Mouse (Mus musculus): ENCODE data around the gene Rpl35a. TPM values are rescaled to one million over a fixed set of nuclear protein-coding genes. Genes with fewer than 3 reads are reported as not detected.

Gene Rpl35a
- total and polyA plus RNA-seq, 3 experiments: 159 to 1,492 (median 642) TPM

DNA sequence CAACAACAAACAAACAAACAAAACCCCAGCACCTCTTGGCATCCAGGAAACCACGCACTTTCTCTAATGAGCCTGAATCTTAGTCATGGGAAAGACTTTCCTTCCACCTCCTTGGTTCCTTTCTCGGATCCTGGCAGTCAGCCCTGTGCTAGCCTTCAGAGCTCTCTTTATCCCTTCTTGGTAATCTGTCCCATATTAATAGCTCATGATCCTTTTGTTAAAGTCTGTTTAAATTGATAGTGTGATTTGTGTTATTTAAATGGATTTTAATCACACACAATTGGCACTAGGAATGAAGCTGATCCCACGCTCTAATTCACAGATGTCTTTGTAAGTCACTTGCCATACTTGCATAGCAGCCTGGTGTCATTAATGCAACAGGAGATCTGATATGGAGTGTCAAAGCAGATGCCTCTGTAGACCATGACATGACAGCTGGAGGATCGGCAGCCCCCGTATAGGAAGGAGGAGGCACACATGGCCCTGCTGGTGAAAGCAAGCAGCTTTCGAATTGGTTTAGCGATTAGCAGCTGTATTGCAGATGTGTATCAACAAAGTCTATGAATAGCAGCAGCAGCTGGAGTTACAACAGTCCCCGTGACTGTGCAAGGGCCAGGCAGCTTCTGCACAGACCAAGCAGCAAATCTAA, 31.7 kb upstream of the Rpl35a start:
- Histone ChIP-seq H3K9me3 (replicated peaks) (no peaks in the 10 kb centered on the region), H3K4me1 (ENCODE audit: insufficient read depth, low read depth, low read length) (peaks cover 7% of the 10 kb centered on the region; the same call in 1 of the 2 replicates), H3K4me3 (ENCODE audit: low read depth, low read length) (no peak overlapping the region), H3K27me3 (ENCODE audit: insufficient read depth, low read length) (peaks cover 20% of the 10 kb centered on the region), H3K36me3 (replicated peaks) (no peaks in the 10 kb centered on the region)
- TF ChIP-seq POLR2AphosphoS5 (IDR thresholded peaks at IDR 0.05; ENCODE audit: insufficient replicate concordance, low read depth, low read length): no peak
- no peak for TF ChIP-seq TAL1 (conservative IDR thresholded peaks at IDR 0.05; ENCODE audit: low read depth, low read length)
- no peak for TF ChIP-seq CTCF (IDR thresholded peaks at IDR 0.05; ENCODE audit: low read depth, low read length)
- no peak for TF ChIP-seq GATA2 (IDR thresholded peaks at IDR 0.05; ENCODE audit: borderline replicate concordance, low read depth, low read length)
- ATAC-seq (ENCODE audit: extremely low read depth, insufficient number of reproducible peaks, low FRiP score, poor library complexity, severe bottlenecking) (no peak), DNase-seq (ENCODE audit: low spot score) (no peak)

DNA sequence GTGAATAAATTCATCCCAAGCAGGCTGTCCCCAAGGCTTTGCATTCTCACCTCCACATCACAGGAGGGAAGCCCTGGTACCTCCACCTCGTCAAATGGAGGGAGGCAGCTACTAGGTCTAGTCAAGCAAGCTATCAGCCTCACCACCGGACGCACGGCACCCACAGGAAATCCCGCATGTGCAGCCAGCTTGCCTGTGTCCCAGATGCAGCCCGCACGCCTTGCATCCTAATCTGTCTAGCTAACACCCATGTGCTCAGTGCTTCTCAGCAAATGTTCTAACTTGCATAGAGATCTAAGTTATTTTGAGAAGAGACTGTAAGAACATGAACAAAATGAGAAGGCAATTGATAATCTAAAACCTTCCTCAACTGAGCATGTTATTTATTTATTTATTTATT, 29.9 kb upstream of the Rpl35a start:
- Histone ChIP-seq H3K9me3 (replicated peaks) (no peaks in the 10 kb centered on the region), H3K4me3 (ENCODE audit: low read depth, low read length) (no peak overlapping the region), H3K27me3 (ENCODE audit: insufficient read depth, low read length) (peaks cover 22% of the 10 kb centered on the region), H3K36me3 (replicated peaks) (no peaks in the 10 kb centered on the region), H3K4me1 (ENCODE audit: insufficient read depth, low read depth, low read length) (peaks cover 7% of the 10 kb centered on the region; the same call in 1 of the 2 replicates)
- DNase-seq (ENCODE audit: low spot score): no peak
- no peak for TF ChIP-seq TAL1 (conservative IDR thresholded peaks at IDR 0.05; ENCODE audit: low read depth, low read length)
- TF ChIP-seq POLR2AphosphoS5 (IDR thresholded peaks at IDR 0.05; ENCODE audit: insufficient replicate concordance, low read depth, low read length): no peak
- no peak for TF ChIP-seq GATA1 (IDR thresholded peaks at IDR 0.05; ENCODE audit: borderline replicate concordance, low read length)
- TF ChIP-seq CTCF (IDR thresholded peaks at IDR 0.05; ENCODE audit: low read depth, low read length): no peak
- no peak for TF ChIP-seq GATA2 (IDR thresholded peaks at IDR 0.05; ENCODE audit: borderline replicate concordance, low read depth, low read length)
- no peak for ATAC-seq (ENCODE audit: extremely low read depth, insufficient number of reproducible peaks, low FRiP score, poor library complexity, severe bottlenecking)

DNA sequence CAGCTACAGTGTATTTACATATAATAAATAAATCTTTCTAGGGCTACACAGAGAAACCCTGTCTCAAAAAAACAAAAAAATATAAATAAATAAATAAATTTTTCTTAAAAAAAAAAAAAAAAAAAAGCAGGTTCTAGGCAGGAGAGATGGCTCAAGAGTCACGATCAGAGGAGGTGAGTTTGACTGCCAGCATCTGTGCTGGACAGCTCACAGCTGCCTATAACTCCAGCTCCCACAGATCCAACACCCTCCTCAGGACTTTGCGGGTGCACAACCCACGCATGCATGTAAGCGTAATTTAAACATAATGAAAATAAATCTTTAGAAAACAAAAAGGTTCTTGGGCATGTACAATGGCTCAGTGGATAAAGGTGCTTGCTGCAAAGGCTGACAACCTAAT, 20.2 kb upstream of the Rpl35a start:
- TF ChIP-seq TAL1 (conservative IDR thresholded peaks at IDR 0.05; ENCODE audit: low read depth, low read length) (no peak), GATA1 (IDR thresholded peaks at IDR 0.05; ENCODE audit: borderline replicate concordance, low read length) (no peak), POLR2AphosphoS5 (IDR thresholded peaks at IDR 0.05; ENCODE audit: insufficient replicate concordance, low read depth, low read length) (no peak), CTCF (IDR thresholded peaks at IDR 0.05; ENCODE audit: low read depth, low read length) (no peak), GATA2 (IDR thresholded peaks at IDR 0.05; ENCODE audit: borderline replicate concordance, low read depth, low read length) (no peak)
- peaks cover 3% of the 10 kb centered on the region; the same call in 1 of the 2 replicates for H3K4me1 ChIP-seq (ENCODE audit: insufficient read depth, low read depth, low read length)
- H3K36me3 ChIP-seq (replicated peaks): peaks cover 2% of the 10 kb centered on the region
- no peaks in the 10 kb centered on the region for H3K9me3 ChIP-seq (replicated peaks)
- peaks cover 17% of the 10 kb centered on the region; the same call in 1 of the 2 replicates for H3K27me3 ChIP-seq (ENCODE audit: insufficient read depth, low read length)
- DNase-seq (ENCODE audit: low spot score): no peak
- H3K4me3 ChIP-seq (ENCODE audit: low read depth, low read length): no peak overlapping the region
- ATAC-seq (ENCODE audit: extremely low read depth, insufficient number of reproducible peaks, low FRiP score, poor library complexity, severe bottlenecking): no peak

DNA sequence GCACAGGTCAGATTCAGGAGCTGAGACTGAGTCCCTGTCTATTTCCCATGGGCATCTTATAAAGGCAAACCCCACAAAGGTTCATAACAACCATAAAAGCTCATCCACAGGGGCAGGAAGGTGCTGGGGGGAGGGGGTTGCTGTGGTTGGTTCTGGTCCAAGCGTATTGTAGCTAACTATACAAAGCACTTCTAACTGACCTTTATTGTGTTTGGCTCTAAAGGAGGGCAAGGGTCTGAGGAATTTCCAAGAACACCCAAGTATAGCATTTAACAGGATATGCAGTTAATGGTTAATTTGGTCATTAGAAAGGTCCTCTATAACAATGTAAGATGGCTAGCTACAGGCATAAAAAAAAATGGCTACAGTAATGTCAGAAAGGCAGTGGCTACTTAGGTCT, 13.6 kb upstream of the Rpl35a start:
- Histone ChIP-seq H3K36me3 (replicated peaks) (no peaks in the 10 kb centered on the region), H3K4me3 (ENCODE audit: low read depth, low read length) (no peak overlapping the region), H3K4me1 (ENCODE audit: insufficient read depth, low read depth, low read length) (peaks cover 7% of the 10 kb centered on the region), H3K27me3 (ENCODE audit: insufficient read depth, low read length) (peaks cover 2% of the 10 kb centered on the region), H3K9me3 (replicated peaks) (no peaks in the 10 kb centered on the region)
- no peak for TF ChIP-seq POLR2AphosphoS5 (IDR thresholded peaks at IDR 0.05; ENCODE audit: insufficient replicate concordance, low read depth, low read length)
- TF ChIP-seq CTCF (IDR thresholded peaks at IDR 0.05; ENCODE audit: low read depth, low read length): no peak
- no peak for TF ChIP-seq GATA1 (IDR thresholded peaks at IDR 0.05; ENCODE audit: borderline replicate concordance, low read length)
- no peak for TF ChIP-seq TAL1 (conservative IDR thresholded peaks at IDR 0.05; ENCODE audit: low read depth, low read length)
- no peak for TF ChIP-seq GATA2 (IDR thresholded peaks at IDR 0.05; ENCODE audit: borderline replicate concordance, low read depth, low read length)
- no peak for ATAC-seq (ENCODE audit: extremely low read depth, insufficient number of reproducible peaks, low FRiP score, poor library complexity, severe bottlenecking)
- no peak for DNase-seq (ENCODE audit: low spot score)

DNA sequence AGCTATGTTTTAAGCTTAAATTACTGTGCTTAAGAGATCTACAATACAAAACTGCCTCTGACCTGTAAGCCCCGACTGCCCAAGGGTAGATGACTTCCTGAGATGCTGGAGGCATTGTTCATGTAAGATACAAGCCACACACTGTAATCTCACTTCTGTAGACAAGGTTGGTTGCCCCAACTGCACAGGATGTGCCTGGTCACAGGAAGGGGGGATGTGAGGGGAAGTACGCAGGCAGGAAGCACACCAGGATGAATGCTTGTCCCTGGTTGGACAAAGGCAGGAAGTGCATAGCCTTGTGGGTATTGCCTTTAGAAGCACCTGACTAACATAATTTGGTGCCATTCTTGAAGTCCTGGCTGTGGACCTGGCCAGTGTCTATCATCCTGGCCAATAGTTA, 13.0 kb upstream of the Rpl35a start:
- peaks cover 7% of the 10 kb centered on the region for H3K4me1 ChIP-seq (ENCODE audit: insufficient read depth, low read depth, low read length)
- no peak for TF ChIP-seq GATA2 (IDR thresholded peaks at IDR 0.05; ENCODE audit: borderline replicate concordance, low read depth, low read length)
- TF ChIP-seq GATA1 (IDR thresholded peaks at IDR 0.05; ENCODE audit: borderline replicate concordance, low read length): no peak
- TF ChIP-seq CTCF (IDR thresholded peaks at IDR 0.05; ENCODE audit: low read depth, low read length): no peak
- peaks cover 5% of the 10 kb centered on the region for H3K27me3 ChIP-seq (ENCODE audit: insufficient read depth, low read length)
- peak overlapping the region; percentile 46; the same call in 1 of the 2 replicates for H3K4me3 ChIP-seq (ENCODE audit: low read depth, low read length)
- ATAC-seq (ENCODE audit: extremely low read depth, insufficient number of reproducible peaks, low FRiP score, poor library complexity, severe bottlenecking): peak; percentile 28; the same call in 1 of the 2 replicates
- no peaks in the 10 kb centered on the region for H3K9me3 ChIP-seq (replicated peaks)
- no peaks in the 10 kb centered on the region for H3K36me3 ChIP-seq (replicated peaks)
- no peak for DNase-seq (ENCODE audit: low spot score)

DNA sequence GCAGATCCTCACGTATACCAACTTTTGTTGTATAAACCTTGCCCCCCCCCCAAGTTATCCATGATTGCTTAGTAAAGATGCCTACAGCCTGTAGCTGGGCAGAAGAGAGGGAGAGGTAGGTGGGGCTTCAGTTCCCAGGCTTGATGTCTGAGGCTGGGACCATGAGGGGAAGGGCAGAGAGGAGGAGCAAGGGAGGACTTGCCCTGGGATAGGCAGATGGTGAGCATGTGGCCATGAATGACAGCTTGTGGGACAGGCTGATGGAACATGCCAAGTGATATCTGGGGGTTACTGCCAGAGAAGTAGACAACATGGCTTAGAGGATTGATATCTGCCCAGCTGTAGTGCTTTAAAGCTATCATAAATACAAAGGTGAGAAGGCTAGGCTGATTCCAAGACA, 8.2 kb upstream of the Rpl35a start:
- TF ChIP-seq CTCF (IDR thresholded peaks at IDR 0.05; ENCODE audit: low read depth, low read length) (no peak), POLR2AphosphoS5 (IDR thresholded peaks at IDR 0.05; ENCODE audit: insufficient replicate concordance, low read depth, low read length) (no peak), GATA1 (IDR thresholded peaks at IDR 0.05; ENCODE audit: borderline replicate concordance, low read length) (no peak), GATA2 (IDR thresholded peaks at IDR 0.05; ENCODE audit: borderline replicate concordance, low read depth, low read length) (no peak)
- no peak for ATAC-seq (ENCODE audit: extremely low read depth, insufficient number of reproducible peaks, low FRiP score, poor library complexity, severe bottlenecking)
- Histone ChIP-seq H3K27me3 (ENCODE audit: insufficient read depth, low read length) (peaks cover 11% of the 10 kb centered on the region), H3K4me3 (ENCODE audit: low read depth, low read length) (no peak overlapping the region), H3K4me1 (ENCODE audit: insufficient read depth, low read depth, low read length) (peaks cover 8% of the 10 kb centered on the region), H3K9me3 (replicated peaks) (no peaks in the 10 kb centered on the region), H3K36me3 (replicated peaks) (no peaks in the 10 kb centered on the region)
- no peak for DNase-seq (ENCODE audit: low spot score)

Data from G1E (cell line).